Comparison of ENCODE assay signal across 23 mouse cellular contexts in the genomic region with DNA sequence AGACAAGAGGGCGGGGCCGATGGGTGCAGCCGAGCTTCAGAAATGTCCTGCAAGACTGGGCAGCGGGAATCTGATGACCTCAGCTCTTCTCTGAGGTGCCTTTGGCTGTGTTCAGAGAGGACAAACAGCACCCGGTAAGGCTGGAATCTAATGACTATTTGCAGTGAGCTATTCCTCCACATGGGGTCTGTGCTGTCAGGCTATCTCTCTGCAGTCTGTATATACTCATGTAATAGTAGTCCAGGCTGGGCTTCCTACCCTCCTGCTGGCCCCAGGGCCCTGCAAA. TPM values are rescaled to one million over a fixed set of nuclear protein-coding genes. Genes with fewer than 3 reads are reported as not detected.
DNase-seq lines count a peak whose midpoint lies in the region; ATAC-seq and TF ChIP-seq lines count a peak whose summit lies in the region.
"Had no signal": no experiment of that assay in that cellular context is flagged by ENCODE, and none has a peak within 500 bp of the region (broad histone marks: within the 10 kb centered on the region; RNA-seq: fewer than 3 reads in every experiment).

No protein-coding gene starts in this region.

- H3K9me3 ChIP-seq in kidney, postnatal 0 days (replicated peaks; ENCODE audit: low read length): no peaks in the 10 kb centered on the region
- H3K9me3 ChIP-seq: embryonic facial prominence, embryonic 10.5 days; forebrain, embryonic 15.5 days; hindbrain, embryonic 10.5 days; intestine, embryonic 15.5 days; limb, embryonic 13.5 days; liver, embryonic 12.5 days; midbrain, embryonic 12.5 days had no signal

- no peak overlapping the region for H3K4me3 ChIP-seq in kidney, adult 2 months (ENCODE audit: insufficient read depth, low read depth, low read length)
- H3K4me3 ChIP-seq in kidney, postnatal 0 days (replicated peaks; ENCODE audit: low read depth, low read length): no peak overlapping the region
- H3K4me3 ChIP-seq: embryonic facial prominence, embryonic 10.5 days; forebrain, embryonic 15.5 days; hindbrain, embryonic 10.5 days; intestine, embryonic 15.5 days; limb, embryonic 13.5 days; liver, embryonic 12.5 days; midbrain, embryonic 12.5 days had no signal

- no peak overlapping the region for H3K27ac ChIP-seq in kidney, adult 2 months (ENCODE audit: insufficient read depth, low read depth, low read length)
- H3K27ac ChIP-seq in kidney, postnatal 0 days: peak overlapping the region; percentile 31; the same call in 1 of the 2 replicates
- H3K27ac ChIP-seq: embryonic facial prominence, embryonic 10.5 days; forebrain, embryonic 15.5 days; hindbrain, embryonic 10.5 days; intestine, embryonic 15.5 days; limb, embryonic 13.5 days; liver, embryonic 12.5 days; midbrain, embryonic 12.5 days had no signal

- no peaks in the 10 kb centered on the region for H3K36me3 ChIP-seq in kidney, adult 2 months (ENCODE audit: control insufficient read depth, insufficient read depth, low read length)
- no peaks in the 10 kb centered on the region for H3K36me3 ChIP-seq in kidney, postnatal 0 days (ENCODE audit: insufficient read depth, low read length)
- H3K36me3 ChIP-seq: embryonic facial prominence, embryonic 10.5 days; forebrain, embryonic 15.5 days; hindbrain, embryonic 10.5 days; intestine, embryonic 15.5 days; limb, embryonic 13.5 days; liver, embryonic 12.5 days; midbrain, embryonic 12.5 days had no signal

- no peak for TF ChIP-seq POLR2A in kidney, adult 2 months (IDR thresholded peaks at IDR 0.05; ENCODE audit: low read depth, low read length)

- peak; percentile 91 for DNase-seq in heart, adult 11 months
- no peak for DNase-seq in heart, postnatal 4 days
- DNase-seq in kidney, adult 2 months: peak; percentile 66
- DNase-seq in kidney, postnatal 0 days (ENCODE audit: low spot score): peak; percentile 59
- DNase-seq in adrenal gland, postnatal 36 days: no peak
- DNase-seq in retina, embryonic 14.5 days (ENCODE audit: low spot score): no peak
- no peak for DNase-seq in urinary bladder, adult 2 months (ENCODE audit: low spot score)
- DNase-seq: cerebellum, adult 11 months; gastrocnemius, postnatal 25 days; lung, adult 18-20 months; lung, postnatal 10 days; retina, postnatal 1 day; thymus, postnatal 14 days had no signal

- H3K27me3 ChIP-seq in kidney, adult 2 months (replicated peaks; ENCODE audit: control insufficient read depth, insufficient read depth, low read length): no peaks in the 10 kb centered on the region
- H3K27me3 ChIP-seq in kidney, postnatal 0 days (ENCODE audit: insufficient read depth, low read length): no peaks in the 10 kb centered on the region
- H3K27me3 ChIP-seq: forebrain, embryonic 15.5 days; intestine, embryonic 15.5 days; limb, embryonic 13.5 days; midbrain, embryonic 12.5 days had no signal

- H3K4me1 ChIP-seq in kidney, adult 2 months (ENCODE audit: control insufficient read depth, insufficient read depth, low read length): peaks cover 25% of the 10 kb centered on the region
- peaks cover 35% of the 10 kb centered on the region for H3K4me1 ChIP-seq in kidney, postnatal 0 days (replicated peaks; ENCODE audit: insufficient read depth, low read length)
- H3K4me1 ChIP-seq: forebrain, embryonic 15.5 days had no signal

- no peak for TF ChIP-seq CTCF in kidney, adult 2 months (conservative IDR thresholded peaks at IDR 0.05; ENCODE audit: insufficient read depth, insufficient read length, low read depth, low read length)
- TF ChIP-seq CTCF in kidney, postnatal 0 days (IDR thresholded peaks at IDR 0.05; ENCODE audit: low read depth): no peak

- H3K4me2 ChIP-seq in kidney, postnatal 0 days (ENCODE audit: low read length): no peak overlapping the region
- H3K4me2 ChIP-seq: forebrain, embryonic 15.5 days; intestine, embryonic 15.5 days; limb, embryonic 13.5 days; liver, embryonic 12.5 days; midbrain, embryonic 12.5 days had no signal

- WGBS in kidney, adult 2 months: 35% methylated on average over 5 of the region's 5 CpGs
- 40% methylated on average over 5 of the region's 5 CpGs for WGBS in kidney, postnatal 0 days

- peak; percentile 76 for ATAC-seq in kidney, postnatal 0 days (replicated peaks; ENCODE audit: low FRiP score, low read depth)
- ATAC-seq: CD4-positive, CD25-positive, alpha-beta regulatory T cell, adult 4 months; forebrain, embryonic 15.5 days; hindbrain, embryonic 16.5 days; intestine, embryonic 15.5 days; liver, embryonic 12.5 days had no signal

- 0 out of 2 replicates have a peak overlapping the region, but pooled peaks have one; percentile 13 for H3K9ac ChIP-seq in kidney, postnatal 0 days (ENCODE audit: low read depth, low read length)
- H3K9ac ChIP-seq: forebrain, embryonic 15.5 days; intestine, embryonic 15.5 days; limb, embryonic 13.5 days; liver, embryonic 12.5 days; midbrain, embryonic 12.5 days had no signal

RNA-seq across cellular contexts. Expression of gene Krt80, which starts 6.8 kb away (rescaled TPM):
- total RNA-seq in heart, postnatal 4 days (2021): 10 to 100 TPM; 10.1 to 11.2 TPM
- 14.2 and 14.7 TPM in 2 replicates for polyA plus RNA-seq in kidney, adult 2 months (2012; rRNA removed)
- polyA plus RNA-seq in kidney, postnatal 0 days (2015; fragmentation: Nextera tagmentation; extraction: Ambion mirVana): 1.9 and 2.2 TPM in 2 replicates
- total RNA-seq in adrenal gland, postnatal 36 days (2021): 1 to 10 TPM; 1.4 to 2.0 TPM
- 4.8 and 6.2 TPM in 2 replicates for polyA plus RNA-seq in urinary bladder, adult 2 months (2012; rRNA removed)
- polyA plus RNA-seq: neural tube, embryonic 11.5 days had no signal

RNA-seq across cellular contexts. Expression of gene Krt7, which starts 34.1 kb away (rescaled TPM):
- total RNA-seq in heart, postnatal 4 days (2021): 1 to 10 TPM; 9.3 to 10.0 TPM
- 50.9 and 57.3 TPM in 2 replicates for polyA plus RNA-seq in kidney, adult 2 months (2012; rRNA removed)
- 226 and 229 TPM in 2 replicates for polyA plus RNA-seq in kidney, postnatal 0 days (2015; fragmentation: Nextera tagmentation; extraction: Ambion mirVana)
- total RNA-seq in adrenal gland, postnatal 36 days (2021): 1 to 10 TPM in 1 of 2 experiments, under 1 TPM in 1; 0.89 to 1.8 TPM
- 711 and 749 TPM in 2 replicates for polyA plus RNA-seq in urinary bladder, adult 2 months (2012; rRNA removed)
- total RNA-seq: gastrocnemius, postnatal 25 days had no signal

Comparison
In these comparisons a context has a peak if more than half of its experiments do, and no peak if none do; other contexts are left out.
1. DNase-seq: peak in heart, adult 11 months (single experiment), kidney, adult 2 months (single experiment) and kidney, postnatal 0 days (single experiment); none in heart, postnatal 4 days (single experiment), adrenal gland, postnatal 36 days (0 of 2), retina, embryonic 14.5 days (single experiment) and urinary bladder, adult 2 months (single experiment).